Mouse (Mus musculus) intestine, postnatal 0 days (tissue): Measurements from ENCODE around the gene Pou2f2. TPM values are rescaled to one million over a fixed set of nuclear protein-coding genes. Genes with fewer than 3 reads are reported as not detected.
A peak's percentile ranks its signal among the peaks of the same experiment; 100 is the strongest.

Experiments
- ATAC-seq: fragments of 200-750 bp; cut with Nextera tagmentation; 2 replicates; pipeline ENCODE4 v1.8.0; 2017; ENCODE audit warnings: mild to moderate bottlenecking, moderate TSS enrichment, moderate library complexity
- H3K27ac ChIP-seq: fragments of 300-500 bp; sonication (generic); 2 replicates; pipeline ENCODE4 v1.5.1; 2014; ENCODE audit warnings: mild to moderate bottlenecking, low read depth, low read length, moderate library complexity
- H3K27me3 ChIP-seq: fragments of 300-500 bp; sonication (generic); replicated peaks from 2 replicates; pipeline ENCODE4 v1.6.1; 2014; ENCODE audit warnings: low read length, mixed read lengths; ENCODE audit not compliant: control insufficient read depth, insufficient read depth
- H3K36me3 ChIP-seq: fragments of 300-500 bp; sonication (generic); 2 replicates; pipeline ENCODE4 v1.6.1; 2014; ENCODE audit warnings: mild to moderate bottlenecking, moderate library complexity; ENCODE audit not compliant: control insufficient read depth, insufficient read depth
- H3K4me1 ChIP-seq: fragments of 300-500 bp; sonication (generic); replicated peaks from 2 replicates; pipeline ENCODE4 v1.6.1; 2014; ENCODE audit warnings: antibody characterized with exemption, low read length, mixed read lengths; ENCODE audit not compliant: control insufficient read depth, insufficient read depth
- H3K4me2 ChIP-seq: fragments of 300-500 bp; sonication (generic); replicated peaks from 2 replicates; pipeline ENCODE4 v1.6.1; 2014; ENCODE audit warnings: low read depth, mild to moderate bottlenecking, moderate library complexity
- H3K4me3 ChIP-seq: fragments of 300-500 bp; sonication (generic); 2 replicates; pipeline ENCODE4 v1.5.1; 2014; ENCODE audit warnings: low read depth, low read length
- H3K9ac ChIP-seq: fragments of 300-500 bp; sonication (generic); 2 replicates; pipeline ENCODE4 v1.6.1; 2014; ENCODE audit warnings: mild to moderate bottlenecking, low read depth, low read length
- H3K9me3 ChIP-seq: fragments of 300-500 bp; sonication (generic); 2 replicates; pipeline ENCODE4 v1.6.1; 2016; ENCODE audit warnings: mixed run types; ENCODE audit not compliant: control insufficient read depth
- CTCF ChIP-seq: sonication (generic); IDR thresholded peaks from 2 replicates; pipeline ENCODE4 v1.5.1; 2016; ENCODE audit warnings: low read depth, mild to moderate bottlenecking, control low read depth, antibody characterized with exemption, moderate library complexity
- whole genome bisulfite sequencing: fragments of 180-500 bp; shearing (Covaris S2); extraction: QIAGEN DNeasy Blood & Tissue Kit; methylation state at CpG from one replicate; pipeline ENCODE4 v1.1.7; 2014; 5-methylcytosine and 5-hydroxymethylcytosine counted together
- polyA plus RNA-seq: library from polyadenylated mRNA; unstranded; fragments of >200 nt; fragmentation: Nextera tagmentation; extraction: Ambion mirVana; gene quantifications from 2 replicates; pipeline ENCODE4 v1.2.1, GENCODE M21; 2015

Gene Pou2f2
- polyA plus RNA-seq, 1 experiment from 2014 or later: 0.53 TPM

- WGBS: 86% methylated on average over 4 of the region's 4 CpGs
Observed at GRCm38 (mm10) chr7:25210482-25210881, 31.0 kb upstream of the Pou2f2 start.

GRCm38 (mm10) chr7:25209161-25209622, 29.7 kb upstream of the Pou2f2 start:
- no peak overlapping the region for H3K4me3 ChIP-seq
- WGBS: 37% methylated on average over 3 of the region's 3 CpGs
- H3K27ac ChIP-seq: no peak overlapping the region
- no peak for TF ChIP-seq CTCF
- H3K27me3 ChIP-seq: no peaks in the 10 kb centered on the region
- H3K4me2 ChIP-seq: no peak overlapping the region
- H3K9ac ChIP-seq: no peak overlapping the region
- no peaks in the 10 kb centered on the region; the same call in 1 of the 2 replicates for H3K4me1 ChIP-seq
- H3K36me3 ChIP-seq: peaks cover 47% of the 10 kb centered on the region; the same call in 1 of the 2 replicates
- peak; percentile 60 for ATAC-seq
- H3K9me3 ChIP-seq: no peaks in the 10 kb centered on the region

More at GRCm38 (mm10) chr7:25210482-25210881, 31.0 kb upstream of the Pou2f2 start:
- no peak overlapping the region for H3K4me2 ChIP-seq
- TF ChIP-seq CTCF: no peak
- H3K27me3 ChIP-seq: no peaks in the 10 kb centered on the region
- no peak for ATAC-seq
- no peaks in the 10 kb centered on the region; the same call in 1 of the 2 replicates for H3K4me1 ChIP-seq
- H3K9me3 ChIP-seq: no peaks in the 10 kb centered on the region
- H3K36me3 ChIP-seq: peaks cover 49% of the 10 kb centered on the region; the same call in 1 of the 2 replicates
- H3K4me3 ChIP-seq: no peak overlapping the region
- H3K9ac ChIP-seq: no peak overlapping the region
- H3K27ac ChIP-seq: no peak overlapping the region

- Histone ChIP-seq H3K9ac (no peak overlapping the region), H3K4me2 (no peak overlapping the region), H3K27ac (peak overlapping the region; percentile 41; the same call in 1 of the 2 replicates), H3K4me3 (no peak overlapping the region), H3K9me3 (no peaks in the 10 kb centered on the region), H3K4me1 (no peaks in the 10 kb centered on the region; the same call in 1 of the 2 replicates), H3K36me3 (peaks cover 60% of the 10 kb centered on the region; the same call in 1 of the 2 replicates), H3K27me3 (no peaks in the 10 kb centered on the region)
- ATAC-seq: peak; percentile 48
- TF ChIP-seq CTCF: no peak
- WGBS: 57% methylated on average over 16 of the region's 16 CpGs
Observed at GRCm38 (mm10) chr7:25206094-25206830, 26.7 kb upstream of the Pou2f2 start.

- no peaks in the 10 kb centered on the region; the same call in 1 of the 2 replicates for H3K4me1 ChIP-seq
- H3K4me2 ChIP-seq: no peak overlapping the region; the same call in 1 of the 2 replicates
- ATAC-seq: no peak
- TF ChIP-seq CTCF: no peak
- H3K36me3 ChIP-seq: peaks cover 53% of the 10 kb centered on the region; the same call in 1 of the 2 replicates
- no peak overlapping the region for H3K4me3 ChIP-seq
- 53% methylated on average over 16 of the region's 16 CpGs for WGBS
- no peaks in the 10 kb centered on the region for H3K27me3 ChIP-seq
- no peak overlapping the region for H3K9ac ChIP-seq
- H3K9me3 ChIP-seq: no peaks in the 10 kb centered on the region
- H3K27ac ChIP-seq: no peak overlapping the region; the same call in 1 of the 2 replicates
Observed at GRCm38 (mm10) chr7:25205355-25206093, 26.0 kb upstream of the Pou2f2 start.

GRCm38 (mm10) chr7:25203624-25204023, 24.1 kb upstream of the Pou2f2 start:
- Histone ChIP-seq H3K9me3 (no peaks in the 10 kb centered on the region), H3K4me3 (no peak overlapping the region), H3K4me2 (no peak overlapping the region), H3K9ac (no peak overlapping the region), H3K27ac (no peak overlapping the region), H3K4me1 (no peaks in the 10 kb centered on the region), H3K36me3 (peaks cover 43% of the 10 kb centered on the region; the same call in 1 of the 2 replicates), H3K27me3 (no peaks in the 10 kb centered on the region)
- no peak for ATAC-seq
- WGBS: 84% methylated on average over 20 of the region's 20 CpGs
- TF ChIP-seq CTCF: no peak
